In genomic region chr2:140067516-140067915, GRCm38 (mm10) we compare ENCODE assay signal across 9 mouse cellular contexts. TPM values are rescaled to one million over a fixed set of nuclear protein-coding genes. Genes with fewer than 3 reads are reported as not detected.
DNase-seq lines count a peak whose midpoint lies in the region; ATAC-seq lines count a peak whose summit lies in the region.
"Had no signal": no experiment of that assay in that cellular context is flagged by ENCODE, and none has a peak within 500 bp of the region (broad histone marks: within the 10 kb centered on the region; RNA-seq: fewer than 3 reads in every experiment).

No protein-coding gene starts in this region.

- H3K9ac ChIP-seq in heart, embryonic 11.5 days (ENCODE audit: low read depth, low read length): no peak overlapping the region
- no peak overlapping the region for H3K9ac ChIP-seq in embryonic facial prominence, embryonic 13.5 days
- H3K9ac ChIP-seq in midbrain, embryonic 11.5 days (ENCODE audit: low read length): no peak overlapping the region

- H3K36me3 ChIP-seq in heart, embryonic 11.5 days (ENCODE audit: control insufficient read depth, insufficient read depth, low read length): no peaks in the 10 kb centered on the region
- H3K36me3 ChIP-seq in embryonic facial prominence, embryonic 13.5 days: no peaks in the 10 kb centered on the region
- H3K36me3 ChIP-seq in midbrain, embryonic 11.5 days (ENCODE audit: control insufficient read depth, insufficient read depth, low read length): no peaks in the 10 kb centered on the region

- H3K4me1 ChIP-seq in heart, embryonic 11.5 days (ENCODE audit: control insufficient read depth, insufficient read depth, low read length): no peaks in the 10 kb centered on the region
- peaks cover 11% of the 10 kb centered on the region for H3K4me1 ChIP-seq in embryonic facial prominence, embryonic 13.5 days
- H3K4me1 ChIP-seq in midbrain, embryonic 11.5 days (ENCODE audit: control insufficient read depth, insufficient read depth, low read length): peaks cover 2% of the 10 kb centered on the region; the same call in 1 of the 2 replicates

- peak overlapping the region; percentile 87; the same call in 1 of the 2 replicates for H3K4me3 ChIP-seq in heart, embryonic 11.5 days (ENCODE audit: low read depth, low read length)
- no peak overlapping the region for H3K4me3 ChIP-seq in embryonic facial prominence, embryonic 13.5 days
- no peak overlapping the region for H3K4me3 ChIP-seq in midbrain, embryonic 11.5 days (ENCODE audit: low read depth, low read length)

- H3K4me2 ChIP-seq in heart, embryonic 11.5 days: peak overlapping the region; percentile 84
- H3K4me2 ChIP-seq in embryonic facial prominence, embryonic 13.5 days: peak overlapping the region; percentile 82; the same call in 1 of the 2 replicates
- peak overlapping the region; percentile 60; the same call in 1 of the 2 replicates for H3K4me2 ChIP-seq in midbrain, embryonic 11.5 days

- H3K27me3 ChIP-seq in heart, embryonic 11.5 days (ENCODE audit: control insufficient read depth, insufficient read depth, low read length): no peaks in the 10 kb centered on the region
- H3K27me3 ChIP-seq in embryonic facial prominence, embryonic 13.5 days: 0 out of 2 replicates have a peak, but pooled peaks cover 4% of the 10 kb centered on the region
- H3K27me3 ChIP-seq in midbrain, embryonic 11.5 days (ENCODE audit: control insufficient read depth, insufficient read depth, low read length): no peaks in the 10 kb centered on the region

- no peaks in the 10 kb centered on the region for H3K9me3 ChIP-seq in heart, embryonic 11.5 days (replicated peaks; ENCODE audit: control insufficient read depth, low read length)
- H3K9me3 ChIP-seq in embryonic facial prominence, embryonic 13.5 days: no peaks in the 10 kb centered on the region
- no peaks in the 10 kb centered on the region for H3K9me3 ChIP-seq in midbrain, embryonic 11.5 days (ENCODE audit: control insufficient read depth, low read length)

- ATAC-seq in heart, embryonic 11.5 days (replicated peaks; ENCODE audit: insufficient number of reproducible peaks, low FRiP score, low TSS enrichment): no peak
- ATAC-seq in embryonic facial prominence, embryonic 13.5 days (ENCODE audit: insufficient number of reproducible peaks, insufficient read depth, low FRiP score, low TSS enrichment, low read depth): no peak
- no peak for ATAC-seq in midbrain, embryonic 11.5 days (ENCODE audit: low FRiP score)

- no peak for DNase-seq in heart, adult 9 months (ENCODE audit: low spot score in 2 of 2)
- DNase-seq in kidney, adult 18-20 months: peak; percentile 14
- DNase-seq in midbrain, embryonic 11.5 days (ENCODE audit: low spot score, missing footprints): no peak
- no peak for DNase-seq in thymus, adult 18-20 months
- no peak for DNase-seq in layer of hippocampus, postnatal 25 days (ENCODE audit: extremely low spot score in 1 of 2, low spot score in 1 of 2)
- no peak for DNase-seq in lung, postnatal 25 days (ENCODE audit: low spot score)
- DNase-seq: lung, postnatal 36 days had no signal

- no peak overlapping the region for H3K27ac ChIP-seq in heart, embryonic 11.5 days (ENCODE audit: low read depth, low read length)
- H3K27ac ChIP-seq in embryonic facial prominence, embryonic 13.5 days: no peak overlapping the region
- H3K27ac ChIP-seq in midbrain, embryonic 11.5 days (ENCODE audit: low read depth, low read length): no peak overlapping the region

- 51% methylated on average over 4 of the region's 4 CpGs for WGBS in heart, embryonic 11.5 days (ENCODE audit: insufficient replicate concordance)
- 46% methylated on average over 4 of the region's 4 CpGs for WGBS in embryonic facial prominence, embryonic 13.5 days
- WGBS in midbrain, embryonic 11.5 days: 57% methylated on average over 4 of the region's 4 CpGs

RNA-seq across cellular contexts. Expression of gene Tasp1, which starts 0.9 kb away (rescaled TPM):
- polyA plus RNA-seq in heart, embryonic 11.5 days (2014; fragmentation: Nextera tagmentation; extraction: Ambion mirVana): 14.7 and 15.5 TPM in 2 replicates
- polyA plus RNA-seq in embryonic facial prominence, embryonic 13.5 days (2015; fragmentation: Nextera tagmentation; extraction: Ambion mirVana): 23.9 and 26.1 TPM in 2 replicates
- polyA plus RNA-seq in midbrain, embryonic 11.5 days (2014; fragmentation: Nextera tagmentation; extraction: Ambion mirVana): 14.8 and 16.8 TPM in 2 replicates
- total RNA-seq in layer of hippocampus, postnatal 25 days (2021): 10 to 100 TPM; 27.5 to 30.8 TPM
